Mouse (Mus musculus) mouse embryonic stem cell (cell line): ENCODE data around the gene Celf2.

Experiments
- in situ Hi-C, 2 experiments: fragments of 300-500 bp; cut with MboI; formaldehyde crosslinking; loops; 1 replicate in 1 of 2; 3 replicates in 1 of 2; pipeline ENCODE4 v1.14.3; 2019 to 2020; ENCODE audit warnings: low sequenced_read_pairs in 2 of 2, low pct_unique_long_range_greater_than_20kb in 1 of 2, mixed read lengths in 1 of 2; ENCODE audit not compliant: unreplicated experiment in 1 of 2

Gene Celf2

GRCm38 (mm10) chr2:7144871-7145270 lies 364.5 kb downstream of the Celf2 start:
- in situ Hi-C loops: no loop called here

- in situ Hi-C loops: no loop called here
Observed at GRCm38 (mm10) chr2:7123366-7123765, 386.0 kb downstream of the Celf2 start.

GRCm38 (mm10) chr2:7115801-7116200 lies 393.6 kb downstream of the Celf2 start:
- in situ Hi-C loops: no loop called here

- in situ Hi-C loops: no loop called here
Observed at GRCm38 (mm10) chr2:7115161-7115560, 394.2 kb downstream of the Celf2 start.

- in situ Hi-C loops: no loop called here
Observed at GRCm38 (mm10) chr2:7113738-7114137, 395.6 kb downstream of the Celf2 start.

GRCm38 (mm10) chr2:7112156-7112813 lies 397.1 kb downstream of the Celf2 start:
- in situ Hi-C loops: no loop called here

GRCm38 (mm10) chr2:7093414-7093813 lies 415.9 kb downstream of the Celf2 start:
- in situ Hi-C loops: no loop called here

- in situ Hi-C loops: no loop called here
Observed at GRCm38 (mm10) chr2:7092641-7093040, 416.7 kb downstream of the Celf2 start.

- in situ Hi-C loops: no loop called here
Observed at GRCm38 (mm10) chr2:7090496-7090895, 418.9 kb downstream of the Celf2 start.

- in situ Hi-C loops: no loop called here
Observed at GRCm38 (mm10) chr2:7089069-7089834, 420.1 kb downstream of the Celf2 start.

GRCm38 (mm10) chr2:7088536-7088935 lies 420.8 kb downstream of the Celf2 start:
- in situ Hi-C loops: no loop called here

- in situ Hi-C loops: no loop called here
Observed at GRCm38 (mm10) chr2:7087480-7087879, 421.9 kb downstream of the Celf2 start.

GRCm38 (mm10) chr2:7083489-7084090 lies 425.8 kb downstream of the Celf2 start:
- in situ Hi-C loops: no loop called here

- in situ Hi-C loops: no loop called here
Observed at GRCm38 (mm10) chr2:7082376-7083025, 426.9 kb downstream of the Celf2 start.

- in situ Hi-C loops: no loop called here
Observed at GRCm38 (mm10) chr2:7080794-7081783, 428.3 kb downstream of the Celf2 start.

- in situ Hi-C loops: no loop called here
Observed at GRCm38 (mm10) chr2:7080086-7080485, 429.3 kb downstream of the Celf2 start.

- in situ Hi-C loops: no loop called here
Observed at GRCm38 (mm10) chr2:7079390-7079789, 430.0 kb downstream of the Celf2 start.

GRCm38 (mm10) chr2:7073730-7074129 lies 435.6 kb downstream of the Celf2 start:
- in situ Hi-C loops: no loop called here
